Mouse (Mus musculus) monocyte, adult 2 months (primary cell): ENCODE measurements around the gene Lyrm7.
"Not testable (repeated sequence)": the region's sequence is repeated elsewhere in the genome, so short reads cannot be mapped to it uniquely, and the experiment has no call there.

Experiments
- DNase-seq, 2 experiments: peaks; one replicate each; pipeline ENCODE4 v3.0.0; 2022; ENCODE audit warnings: low spot score in 2 of 2, low read depth in 1 of 2

The Lyrm7 gene

DNA sequence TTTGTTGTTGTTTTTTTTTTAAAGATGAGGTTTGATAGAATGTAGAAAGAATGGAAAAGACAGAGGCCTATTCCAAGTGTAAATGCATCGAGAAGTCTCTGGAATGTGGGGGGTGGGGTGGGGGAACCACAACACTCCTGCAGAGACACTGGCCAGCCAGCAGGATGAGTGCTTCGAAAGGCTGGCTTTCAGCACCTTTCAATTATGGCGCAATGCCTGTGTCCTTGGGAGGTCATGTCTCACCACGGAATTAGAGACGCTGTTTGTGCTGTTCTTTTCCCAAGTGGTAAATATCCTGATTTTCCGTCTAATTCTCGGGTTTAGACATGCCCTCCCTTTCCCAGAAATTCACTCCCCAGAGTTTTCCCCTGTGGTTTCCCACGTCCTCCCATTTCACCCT lies 22.0 kb upstream of the Lyrm7 start:
- DNase-seq: no peak

GRCm38 (mm10) chr11:54881051-54881474 lies 20.3 kb upstream of the Lyrm7 start:
- no peak for DNase-seq

DNA sequence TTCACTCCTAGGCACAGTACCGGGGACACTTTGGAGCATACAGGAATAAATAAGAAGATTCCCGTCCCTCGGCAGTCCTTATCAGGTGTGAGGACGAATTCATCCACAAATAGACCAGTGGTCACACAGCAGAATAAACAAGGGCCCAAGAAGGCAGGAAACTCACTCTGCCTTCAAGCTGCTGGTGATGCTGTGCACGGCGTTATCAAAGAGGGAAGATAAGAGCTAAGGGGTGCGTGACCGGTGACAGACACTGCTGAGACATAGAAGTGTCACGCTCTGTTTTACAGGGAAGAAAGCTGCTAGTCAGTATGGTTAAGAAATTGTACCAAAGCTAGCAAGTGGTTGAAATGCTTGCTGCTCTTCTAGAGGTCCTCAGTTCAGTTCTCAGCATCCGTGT lies 19.2 kb upstream of the Lyrm7 start:
- DNase-seq: no peak

- peak in 1 of 2 experiments; percentile 37 for DNase-seq
Measured at GRCm38 (mm10) chr11:54879434-54879833, 18.7 kb upstream of the Lyrm7 start.

GRCm38 (mm10) chr11:54878893-54879292 lies 18.2 kb upstream of the Lyrm7 start:
- no peak for DNase-seq

DNA sequence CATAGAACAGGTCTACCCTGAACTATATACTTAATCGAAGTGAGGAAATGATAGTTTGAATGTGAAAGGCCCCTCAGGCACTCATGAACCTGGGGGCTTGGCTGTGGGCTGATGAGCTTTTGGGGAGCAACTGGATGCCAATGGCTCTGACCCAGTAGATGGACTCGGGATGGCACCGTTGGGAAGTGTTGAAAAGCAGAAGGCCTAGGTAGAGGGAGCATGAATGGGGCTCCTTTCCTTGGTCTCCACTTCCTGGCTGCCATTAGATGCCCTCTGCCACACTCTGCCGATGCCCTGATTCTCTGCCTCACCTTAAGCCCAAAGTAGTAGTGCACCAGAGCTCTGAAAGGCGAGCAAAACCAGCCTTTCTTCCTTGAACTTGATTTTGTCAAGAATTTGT lies 15.3 kb upstream of the Lyrm7 start:
- DNase-seq: no peak

GRCm38 (mm10) chr11:54871831-54872537 lies 11.3 kb upstream of the Lyrm7 start:
- DNase-seq: no peak

DNA sequence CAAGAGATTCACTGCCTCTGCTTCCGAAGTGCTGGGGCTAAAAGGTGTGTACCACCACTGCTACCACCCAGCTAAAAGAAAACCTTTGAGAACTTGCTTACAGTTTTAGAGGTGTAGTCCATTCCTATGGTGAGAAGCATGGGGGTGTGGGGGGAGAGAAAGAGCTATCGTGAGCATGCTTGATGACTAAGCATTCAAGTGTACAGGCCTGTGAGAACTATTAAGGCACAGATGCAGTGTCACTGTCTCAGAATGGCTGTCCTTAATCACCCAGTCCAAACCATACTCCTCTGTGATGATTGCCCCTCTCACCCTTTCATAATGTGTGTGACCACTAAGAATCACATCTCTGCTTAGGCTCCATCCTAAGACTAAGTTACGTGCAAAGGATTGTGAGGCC lies 8.6 kb upstream of the Lyrm7 start:
- no peak for DNase-seq

DNA sequence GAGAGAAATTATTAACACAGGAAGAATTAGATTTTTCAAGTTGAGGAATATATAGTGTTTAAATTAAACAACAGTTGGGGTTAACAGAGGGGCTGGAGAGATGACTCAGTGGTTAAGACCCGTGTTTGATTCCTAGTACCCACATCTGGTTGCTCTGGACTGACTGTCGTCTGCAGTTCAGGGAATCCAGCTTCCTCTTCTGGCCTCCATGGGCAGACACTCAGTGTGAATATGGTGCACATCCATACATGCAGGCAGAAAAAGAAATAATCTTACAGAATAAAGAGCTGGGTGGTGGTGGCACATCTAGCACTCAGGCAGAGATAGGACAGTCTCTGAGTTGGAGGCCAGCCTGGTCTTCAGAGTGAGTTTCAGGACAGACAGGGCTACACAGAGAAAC lies 7.7 kb upstream of the Lyrm7 start:
- no peak for DNase-seq

- DNase-seq: no peak
Measured at GRCm38 (mm10) chr11:54867903-54868434, 7.3 kb upstream of the Lyrm7 start.

- DNase-seq: no peak
Measured at GRCm38 (mm10) chr11:54867049-54867385, 6.3 kb upstream of the Lyrm7 start.

DNA sequence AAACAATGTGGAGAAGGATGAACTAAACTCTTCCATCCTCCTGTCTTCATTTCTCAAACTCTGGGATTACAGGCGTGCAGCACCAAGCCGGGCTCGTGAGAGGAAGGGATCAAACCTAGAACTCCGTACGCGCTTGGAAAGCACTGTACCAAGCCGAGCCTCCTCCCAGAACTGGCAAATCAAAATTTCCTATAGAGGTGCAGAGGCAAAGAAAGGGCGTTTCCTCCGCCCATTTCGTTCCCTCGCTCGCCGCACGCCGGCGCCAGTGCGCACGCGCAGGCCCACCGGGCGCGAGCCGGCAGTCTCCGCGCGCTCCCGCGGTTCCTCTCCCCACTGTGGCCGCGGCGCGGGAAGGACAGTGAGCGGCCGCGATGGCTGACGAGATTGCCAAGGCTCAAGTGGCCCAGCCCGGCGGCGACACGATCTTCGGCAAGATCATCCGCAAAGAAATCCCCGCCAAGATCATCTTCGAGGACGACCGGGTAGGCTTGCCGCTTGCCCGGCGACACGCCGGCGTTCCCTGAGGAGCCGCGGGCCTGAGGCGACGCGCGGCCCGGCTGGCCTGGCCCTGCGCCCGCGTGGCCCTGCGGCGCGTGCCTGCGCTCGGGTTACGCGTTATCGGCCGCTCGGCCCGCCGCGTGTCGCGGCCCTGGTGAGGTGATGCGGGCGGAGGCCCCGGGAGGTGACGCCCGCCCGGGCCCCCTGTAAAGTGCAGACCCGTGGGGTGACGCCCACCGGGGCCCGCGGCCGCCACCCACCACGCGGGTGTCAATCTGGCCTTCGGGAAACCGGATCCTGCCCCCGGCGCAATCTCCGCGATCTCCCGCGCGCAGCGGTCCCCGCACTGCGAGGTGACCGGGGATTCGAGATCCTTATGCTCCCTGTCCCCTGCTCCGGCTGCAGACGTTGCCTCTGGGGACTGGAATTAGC lies 5.7 kb upstream of the Lyrm7 start, which contains the start of gene Hint1:
TSS of gene Hint1 (plus strand) at position 265 of the 930 bp plus-strand sequence.
- DNase-seq: peak; percentile 70 to 85

- DNase-seq: no peak
Measured at GRCm38 (mm10) chr11:54865330-54866085, 4.8 kb upstream of the Lyrm7 start.

- DNase-seq: no peak
Measured at GRCm38 (mm10) chr11:54862621-54863520, 2.2 kb upstream of the Lyrm7 start.

- DNase-seq: no peak
Measured at GRCm38 (mm10) chr11:54861471-54862420, 1.0 kb upstream of the Lyrm7 start.

- peak in 1 of 2 experiments; percentile 18 for DNase-seq
Measured at GRCm38 (mm10) chr11:54859322-54860165, 1.2 kb downstream of the Lyrm7 start.

DNA sequence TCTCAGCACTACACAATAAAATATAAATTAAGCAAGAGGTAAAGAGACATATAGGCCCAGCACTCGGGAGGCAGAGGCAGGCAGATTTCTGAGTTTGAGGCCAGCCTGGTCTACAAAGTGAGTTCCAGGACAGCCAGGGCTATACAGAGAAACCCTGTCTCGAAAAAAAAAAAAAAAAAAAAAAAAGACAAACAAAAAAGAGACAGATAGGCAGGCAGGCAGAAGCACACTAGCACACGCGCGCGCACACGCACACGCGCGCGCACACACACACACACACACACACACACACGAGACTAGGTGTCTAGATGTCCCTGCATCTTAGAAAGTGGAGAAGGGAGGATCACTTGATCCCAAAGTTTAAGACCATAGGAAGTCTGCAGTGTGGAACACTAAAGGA lies 1.8 kb downstream of the Lyrm7 start:
- not testable (repeated sequence) for DNase-seq

DNA sequence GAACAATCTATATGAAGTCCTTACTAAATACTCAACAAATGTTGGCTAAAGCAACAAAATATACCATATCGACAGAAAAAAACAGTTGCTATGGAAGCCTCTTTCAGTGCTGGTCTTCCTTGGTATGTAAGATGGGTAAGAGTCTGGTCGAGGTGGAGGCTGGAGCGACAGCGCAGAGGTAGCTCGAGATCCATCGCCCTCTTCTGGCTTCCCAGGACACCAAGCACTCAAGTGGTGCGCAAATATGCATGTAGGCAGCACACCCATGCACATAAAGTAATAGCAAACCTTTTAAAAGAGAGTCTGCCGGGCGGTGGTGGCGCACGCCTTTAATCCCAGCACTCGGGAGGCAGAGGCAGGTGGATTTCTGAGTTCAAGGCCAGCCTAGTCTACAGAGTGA lies 9.1 kb downstream of the Lyrm7 start:
- DNase-seq: no peak
